Mouse (Mus musculus) urinary bladder, postnatal 14 days (tissue): ENCODE data around the gene 4930455H04Rik.

Experiments used
- DNase-seq: peaks from one replicate; pipeline ENCODE4 v3.0.0; 2021; ENCODE audit warnings: low spot score

4930455H04Rik gene

GRCm38 (mm10) chr3:116966800-116967199 is 1.3 kb upstream of the 4930455H04Rik start:
- DNase-seq: no peak

- DNase-seq: no peak
These were observed 631 bp upstream of the 4930455H04Rik start for GRCm38 (mm10) chr3:116967436-116967835.

- DNase-seq: peak; percentile 29
These were observed 502 bp downstream of the 4930455H04Rik start, which contains the start of gene Palmd for GRCm38 (mm10) chr3:116968540-116968997. Gene Palmd, minus strand, starts transcription at chr3:116968987.

GRCm38 (mm10) chr3:116969003-116969402 is 936 bp downstream of the 4930455H04Rik start:
- no peak for DNase-seq

GRCm38 (mm10) chr3:116969786-116970185 is 1.7 kb downstream of the 4930455H04Rik start:
- DNase-seq: no peak

- DNase-seq: no peak
These were observed 13.9 kb downstream of the 4930455H04Rik start for GRCm38 (mm10) chr3:116981811-116982575.

- DNase-seq: no peak
These were observed 17.0 kb downstream of the 4930455H04Rik start for GRCm38 (mm10) chr3:116985042-116985455.

- DNase-seq: no peak
These were observed 17.7 kb downstream of the 4930455H04Rik start for GRCm38 (mm10) chr3:116985741-116986140.

GRCm38 (mm10) chr3:116986451-116986850 is 18.4 kb downstream of the 4930455H04Rik start:
- no peak for DNase-seq

GRCm38 (mm10) chr3:116988221-116988620 is 20.2 kb downstream of the 4930455H04Rik start:
- no peak for DNase-seq

- no peak for DNase-seq
These were observed 23.1 kb downstream of the 4930455H04Rik start for GRCm38 (mm10) chr3:116991180-116991579.

GRCm38 (mm10) chr3:116993011-116993410 is 24.9 kb downstream of the 4930455H04Rik start:
- no peak for DNase-seq

- no peak for DNase-seq
These were observed 33.8 kb downstream of the 4930455H04Rik start for GRCm38 (mm10) chr3:117001686-117002485.

- no peak for DNase-seq
These were observed 35.3 kb downstream of the 4930455H04Rik start for GRCm38 (mm10) chr3:117003379-117003778.

- DNase-seq: no peak
These were observed 38.6 kb downstream of the 4930455H04Rik start for GRCm38 (mm10) chr3:117006636-117007035.

- no peak for DNase-seq
These were observed 39.3 kb downstream of the 4930455H04Rik start for GRCm38 (mm10) chr3:117007340-117007739.

- no peak for DNase-seq
These were observed 42.1 kb downstream of the 4930455H04Rik start for GRCm38 (mm10) chr3:117010182-117010581.

GRCm38 (mm10) chr3:117020319-117020718 is 52.3 kb downstream of the 4930455H04Rik start:
- no peak for DNase-seq

GRCm38 (mm10) chr3:117021907-117022306 is 53.8 kb downstream of the 4930455H04Rik start:
- no peak for DNase-seq

GRCm38 (mm10) chr3:117024111-117024510 is 56.0 kb downstream of the 4930455H04Rik start:
- DNase-seq: no peak

- DNase-seq: no peak
These were observed 56.5 kb downstream of the 4930455H04Rik start for GRCm38 (mm10) chr3:117024557-117024956.

GRCm38 (mm10) chr3:117025421-117025820 is 57.4 kb downstream of the 4930455H04Rik start:
- DNase-seq: no peak
